Mouse (Mus musculus): ENCODE data around the gene Fscn1.

DNA sequence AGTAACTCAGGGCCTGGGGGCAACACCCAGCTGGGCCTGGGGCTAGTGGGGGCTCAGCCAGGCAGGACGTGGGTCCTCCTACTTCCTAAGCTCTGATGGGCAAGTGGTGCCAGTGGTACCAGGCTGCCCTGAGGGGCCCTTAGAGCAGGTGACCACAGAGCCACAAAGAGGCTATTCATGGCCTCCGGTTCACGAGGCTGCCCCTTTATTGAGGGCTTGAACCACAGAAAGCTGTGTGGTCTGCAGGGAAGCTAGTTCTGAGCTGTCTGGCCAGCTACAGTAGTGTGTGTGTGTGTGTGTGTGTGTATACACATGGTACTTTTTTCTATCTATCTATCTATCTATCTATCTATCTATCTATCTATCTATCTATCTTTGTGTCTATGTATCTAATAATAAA is 6.5 kb upstream of the Fscn1 start:
- TF ChIP-seq EP300 (optimal IDR thresholded peaks at IDR 0.05), result no peak
- no peak for TF ChIP-seq CTCF (IDR thresholded peaks at IDR 0.05; ENCODE audit: low read depth)

Data from stomach, postnatal 0 days (tissue).